Mouse (Mus musculus): ENCODE results near the gene Arrdc2. TPM values are rescaled to one million over a fixed set of nuclear protein-coding genes. Genes with fewer than 3 reads are reported as not detected.

Arrdc2 gene
- total RNA-seq, 2 experiments from 2014 or later: 22.4 to 23.9 TPM

DNA sequence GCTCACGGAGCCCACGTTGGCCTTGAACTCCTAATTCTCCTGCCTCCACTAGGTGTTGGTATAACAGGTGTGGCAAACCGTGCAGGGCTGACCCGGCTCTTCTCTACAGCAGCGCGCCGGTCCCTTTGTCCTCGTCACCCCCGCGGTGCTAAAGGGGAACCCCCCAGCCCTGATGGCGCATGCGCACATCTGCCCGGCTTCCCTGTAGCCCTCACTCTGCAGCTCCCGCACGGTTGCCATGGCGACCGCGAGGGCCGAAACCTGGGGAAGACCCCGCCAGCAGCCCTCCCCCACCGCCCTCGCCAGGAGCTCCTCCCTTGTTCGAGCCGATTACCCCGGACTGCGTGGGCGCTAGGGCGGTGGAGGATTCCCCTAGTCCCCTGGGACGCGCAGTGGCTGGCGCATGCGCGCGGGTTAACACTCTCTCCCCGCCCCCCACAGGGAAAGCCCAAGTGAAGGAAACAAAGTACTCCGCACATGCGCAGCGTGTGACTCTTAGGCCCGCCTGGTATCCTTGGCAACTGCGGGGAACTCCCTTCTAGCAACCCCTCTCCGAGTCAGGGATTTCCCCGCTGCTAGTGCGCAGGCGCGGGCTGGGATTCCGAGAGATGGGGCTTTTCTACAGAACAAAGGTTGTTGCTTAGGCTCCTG, 26.0 kb upstream of the Arrdc2 start:
- intact Hi-C loops (cut with DNase I): no loop called here
- peak; percentile 99 for DNase-seq

DNA sequence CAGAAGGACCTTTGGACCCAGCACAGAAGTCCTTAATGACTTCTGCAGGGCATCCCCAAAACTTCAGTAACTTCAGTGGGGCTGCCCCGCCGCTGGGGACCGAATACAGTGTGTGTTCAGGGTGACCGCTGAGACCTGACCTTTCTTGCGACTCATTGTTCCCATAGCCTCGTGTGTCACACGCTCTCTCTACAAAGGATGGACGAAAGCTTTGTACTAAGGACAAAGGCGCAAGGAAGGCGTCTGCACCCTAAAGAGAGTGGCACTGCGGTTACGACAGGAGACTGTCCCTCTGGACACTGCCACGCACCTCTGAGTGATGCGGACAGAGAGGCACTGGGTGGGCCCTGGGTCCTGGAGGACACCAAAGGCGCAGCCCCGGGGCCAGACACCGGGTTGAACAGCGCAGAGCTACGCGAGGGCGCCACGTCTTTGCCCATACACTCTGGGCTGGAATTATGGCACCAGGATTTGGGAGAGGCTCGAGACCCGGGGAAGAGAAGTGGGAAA, 25.2 kb upstream of the Arrdc2 start:
- intact Hi-C loops (cut with DNase I): no loop called here
- DNase-seq: peak; percentile 37 to 45

DNA sequence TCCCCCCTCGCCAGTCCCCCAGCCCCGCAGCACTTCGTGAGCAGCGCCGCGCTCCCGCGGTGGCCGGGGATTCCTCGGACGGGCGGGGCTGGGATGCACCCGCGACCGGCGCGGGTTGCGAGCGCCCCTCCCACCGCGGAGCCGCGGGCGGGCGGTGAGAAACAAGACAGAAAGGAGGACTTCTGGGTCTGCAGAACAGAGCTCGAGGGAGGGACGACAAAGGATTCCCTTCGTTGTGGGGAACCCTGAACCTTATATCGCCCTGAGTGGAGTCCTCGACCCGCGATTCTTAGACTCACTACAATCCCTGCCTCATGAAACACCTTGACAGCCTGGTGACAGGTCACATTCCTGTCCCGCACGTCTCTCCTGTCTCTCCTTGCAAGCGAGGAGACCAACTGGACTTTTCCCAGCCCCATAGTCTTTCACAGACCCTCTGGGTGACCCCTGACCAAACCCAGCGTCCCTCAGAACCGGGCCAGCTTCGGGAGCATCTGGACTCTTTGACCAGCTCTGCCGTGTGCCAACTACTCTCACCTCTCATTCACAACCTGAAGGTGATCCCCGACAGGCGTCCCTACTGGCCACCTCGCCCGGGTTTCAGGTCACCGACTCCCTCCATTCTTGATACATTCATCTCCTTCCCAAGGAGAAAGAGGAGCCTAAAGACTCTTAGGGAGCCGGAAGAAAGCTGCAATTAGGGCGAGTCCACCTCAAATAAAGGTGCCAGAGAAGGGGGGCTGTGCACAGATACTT, 24.6 kb upstream of the Arrdc2 start:
- intact Hi-C loops (cut with DNase I): no loop called here
- DNase-seq: peak; percentile 42 to 51

DNA sequence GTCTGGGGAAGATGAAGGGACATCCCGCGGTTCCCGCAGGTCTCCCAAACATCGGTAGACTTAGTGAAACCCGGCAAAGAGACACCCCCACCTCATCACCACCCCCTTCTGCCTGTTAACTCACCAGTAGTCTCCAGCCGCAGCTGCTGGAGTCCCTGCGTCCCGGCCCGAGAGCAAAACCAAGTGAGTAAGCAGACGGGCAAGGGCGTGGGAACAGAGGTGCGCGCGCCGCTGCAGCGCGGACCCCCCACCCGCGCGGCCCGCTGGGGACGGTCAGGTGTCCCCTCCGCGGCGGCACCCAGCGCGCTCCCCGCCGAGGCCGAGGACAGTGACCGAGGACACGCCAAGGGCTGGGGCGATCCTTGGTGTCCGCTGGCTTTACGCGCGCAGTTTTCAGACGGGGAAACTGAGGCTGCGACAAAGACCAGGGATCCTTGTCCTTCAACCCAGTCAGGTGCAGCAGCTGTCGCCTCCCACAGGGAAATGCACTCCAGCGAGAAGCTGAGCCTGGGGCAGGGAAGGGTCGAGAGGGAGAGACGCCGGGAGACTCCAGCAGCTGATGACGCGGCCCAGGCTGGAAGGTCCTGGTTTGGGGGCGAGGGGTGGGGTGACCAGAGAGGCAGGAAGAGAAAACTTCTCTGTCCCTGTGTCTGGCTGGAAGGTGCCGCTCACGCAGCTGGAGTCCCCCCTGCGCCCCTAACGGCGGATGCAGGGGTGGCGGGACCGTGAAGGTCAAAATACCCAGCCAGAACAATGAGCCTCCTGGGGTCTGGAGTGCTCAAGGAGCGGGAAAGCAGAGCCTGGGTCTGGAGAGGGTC, 23.5 kb upstream of the Arrdc2 start, which contains the start of gene Kcnn1:
Gene Kcnn1 (minus strand): TSS at position 435 of the 818 bp plus-strand sequence.
- intact Hi-C loops (cut with DNase I): no loop called here
- DNase-seq: peak in 1 of 2 experiments; percentile 39

DNA sequence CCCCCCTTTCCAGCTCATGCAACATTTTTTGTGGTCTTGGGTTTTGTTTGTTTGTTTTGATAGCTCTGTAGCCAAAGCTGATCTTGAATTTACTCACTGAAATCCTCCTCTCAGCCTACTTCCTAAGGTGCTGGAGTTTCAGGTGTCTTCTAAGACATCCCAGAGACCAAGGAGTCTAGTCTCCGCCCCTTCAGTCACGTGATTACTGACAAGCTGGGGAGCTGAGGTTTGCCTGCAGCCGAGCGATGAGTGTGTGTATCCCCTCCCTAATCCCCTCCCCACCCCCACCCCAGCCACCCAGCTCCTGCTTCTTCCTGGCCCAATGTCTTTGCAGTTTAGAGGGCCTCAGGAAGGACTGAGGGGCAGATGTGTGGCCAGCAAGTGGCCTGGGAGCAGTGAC, 18.0 kb upstream of the Arrdc2 start:
- no peak for DNase-seq
- intact Hi-C loops (cut with DNase I): no loop called here

DNA sequence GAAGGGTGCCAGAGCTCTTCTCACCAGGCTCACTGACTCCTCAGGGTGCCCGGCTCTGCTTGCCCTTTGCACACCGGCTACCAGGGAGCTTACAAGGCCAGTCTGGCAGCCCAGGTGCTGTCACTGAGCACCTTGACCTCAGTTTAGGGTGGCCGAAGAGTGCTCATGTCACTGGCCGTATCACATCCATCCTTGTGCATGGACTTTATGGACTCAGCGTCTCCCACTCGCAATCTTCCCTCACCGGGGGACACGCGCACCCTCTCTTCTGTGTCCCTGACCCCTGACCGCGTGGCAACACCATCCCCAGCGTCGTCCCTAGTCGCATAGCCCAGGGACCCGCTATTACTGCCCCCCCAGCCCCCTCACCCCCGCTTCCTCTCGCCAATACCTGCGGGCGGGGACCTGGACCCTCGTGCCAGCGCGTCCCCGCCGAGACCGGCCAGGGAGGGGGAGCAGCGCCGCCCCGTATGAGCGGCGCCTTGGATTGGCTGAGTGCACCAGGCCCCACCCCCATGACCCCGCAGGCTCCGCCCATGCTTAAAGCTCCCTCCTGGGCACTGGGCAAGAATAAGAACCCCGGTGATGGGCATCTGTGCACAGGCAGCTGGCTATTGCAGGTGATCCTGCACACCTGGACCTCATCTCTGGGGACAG, 17.1 kb upstream of the Arrdc2 start:
- intact Hi-C loops (cut with DNase I): no loop called here
- DNase-seq: peak; percentile 71 to 77

DNA sequence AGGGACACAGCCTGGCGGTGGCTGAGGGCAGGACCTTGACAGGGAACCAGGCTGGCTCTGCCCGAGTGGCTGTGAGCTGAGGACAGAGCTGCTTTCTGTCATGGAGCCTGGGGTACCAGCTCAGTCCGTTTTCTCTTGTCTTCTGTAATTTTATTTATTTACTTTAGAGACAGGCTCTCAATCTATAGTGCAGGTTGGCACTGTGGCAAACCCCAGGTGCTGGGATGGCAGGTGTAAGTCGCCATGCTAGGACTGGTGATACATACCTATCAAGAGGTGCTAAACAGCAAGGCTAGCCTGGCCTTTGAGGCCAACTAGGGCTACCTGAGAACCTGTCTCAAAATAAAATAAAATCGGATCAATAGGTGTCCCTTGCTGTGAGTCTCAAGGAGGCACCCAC, 16.5 kb upstream of the Arrdc2 start:
- no peak for DNase-seq

DNA sequence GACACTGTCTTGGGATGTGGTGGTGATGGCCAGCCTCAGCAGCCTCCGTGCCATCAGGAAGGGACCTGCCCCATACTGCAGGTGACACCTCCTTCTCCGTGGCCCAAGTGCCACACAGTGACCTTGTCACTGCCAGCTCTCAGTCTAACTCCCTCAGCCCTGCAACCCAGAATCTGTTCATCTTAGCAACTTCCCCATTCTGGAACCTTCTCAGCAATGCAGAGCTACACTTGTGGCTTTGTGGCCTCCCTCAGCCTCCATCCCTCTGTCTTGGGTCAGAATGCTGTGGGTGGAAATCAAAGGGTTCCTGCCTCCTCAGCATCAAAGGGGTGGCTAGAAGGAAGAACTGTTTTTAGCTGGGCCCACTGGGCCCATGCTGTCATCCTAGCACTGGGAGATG, 14.3 kb upstream of the Arrdc2 start:
- intact Hi-C loops (cut with DNase I): no loop called here
- DNase-seq: no peak

More for the DNA sequence above, 16.5 kb upstream of the Arrdc2 start:
- intact Hi-C loops (cut with DNase I): no loop called here

DNA sequence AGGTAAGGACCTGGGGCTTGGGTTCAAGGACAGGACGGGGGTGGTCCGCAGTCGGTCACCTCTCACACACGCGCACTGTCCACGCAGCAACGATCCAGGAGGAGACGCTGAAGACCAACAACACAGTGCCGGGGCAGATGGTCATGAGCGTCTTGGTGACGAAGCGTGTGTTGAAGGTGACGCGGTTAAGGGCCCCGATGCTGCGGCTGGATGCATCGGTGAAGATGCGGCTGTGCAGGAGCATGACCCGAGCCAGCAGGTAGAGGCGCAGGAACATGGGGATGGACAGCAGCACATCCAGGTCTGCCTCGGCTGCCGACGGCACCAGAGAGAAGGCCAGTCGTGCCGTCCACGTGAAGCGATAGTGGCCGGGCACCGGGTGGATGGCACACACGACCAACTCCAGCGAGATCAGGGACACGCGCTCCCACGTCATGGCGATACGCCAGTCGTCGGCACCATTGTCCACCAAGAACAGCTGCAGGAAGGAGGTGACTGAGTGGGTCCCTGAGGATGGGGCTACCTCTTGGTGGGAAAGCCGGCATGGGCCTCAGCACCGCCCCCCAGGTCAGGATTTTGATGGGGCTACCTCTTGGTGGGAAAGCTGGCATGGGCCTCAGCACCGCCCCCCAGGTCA, 13.2 kb upstream of the Arrdc2 start:
- intact Hi-C loops (cut with DNase I): no loop called here
- DNase-seq: no peak

DNA sequence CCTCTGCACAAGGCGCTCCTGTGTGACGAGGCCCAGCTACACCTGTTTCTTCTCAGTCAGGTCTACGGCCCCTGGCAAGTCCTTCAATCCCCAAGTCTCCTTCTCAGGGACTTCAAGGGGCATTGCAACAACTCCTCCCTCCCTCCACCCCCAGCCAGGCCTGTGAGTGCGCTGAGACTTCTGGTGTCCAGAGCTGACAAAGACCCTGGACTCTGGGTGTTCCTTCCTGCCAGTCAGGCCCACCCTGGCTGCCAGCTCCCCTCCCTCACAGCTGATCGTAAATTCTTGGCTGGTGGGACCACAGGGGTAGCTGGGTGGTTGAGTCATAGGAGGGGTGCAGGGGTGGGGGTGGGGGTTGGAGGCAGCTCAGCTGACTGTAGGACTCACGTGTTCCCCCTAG, 12.3 kb upstream of the Arrdc2 start:
- intact Hi-C loops (cut with DNase I): no loop called here
- DNase-seq: no peak

DNA sequence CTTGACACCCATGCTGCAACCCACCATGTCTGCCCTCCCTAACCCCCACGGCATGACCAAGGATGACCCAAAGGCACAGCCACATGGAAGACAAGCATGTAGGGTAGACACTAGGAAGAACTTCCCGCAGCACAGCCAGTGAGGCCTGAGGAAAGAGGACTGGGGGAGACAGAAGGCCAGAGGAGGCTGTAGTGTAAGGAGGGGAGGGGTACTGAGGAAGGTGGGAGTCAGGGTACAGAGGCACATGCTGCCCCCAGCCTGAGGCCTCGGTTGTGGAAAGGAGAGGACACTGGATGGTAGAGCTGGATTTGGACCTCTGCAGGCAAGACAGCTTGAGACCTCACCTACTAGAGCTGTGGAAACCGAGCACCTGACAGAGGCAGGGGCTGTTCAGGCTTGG, 11.4 kb upstream of the Arrdc2 start:
- intact Hi-C loops (cut with DNase I): no loop called here
- DNase-seq: no peak

DNA sequence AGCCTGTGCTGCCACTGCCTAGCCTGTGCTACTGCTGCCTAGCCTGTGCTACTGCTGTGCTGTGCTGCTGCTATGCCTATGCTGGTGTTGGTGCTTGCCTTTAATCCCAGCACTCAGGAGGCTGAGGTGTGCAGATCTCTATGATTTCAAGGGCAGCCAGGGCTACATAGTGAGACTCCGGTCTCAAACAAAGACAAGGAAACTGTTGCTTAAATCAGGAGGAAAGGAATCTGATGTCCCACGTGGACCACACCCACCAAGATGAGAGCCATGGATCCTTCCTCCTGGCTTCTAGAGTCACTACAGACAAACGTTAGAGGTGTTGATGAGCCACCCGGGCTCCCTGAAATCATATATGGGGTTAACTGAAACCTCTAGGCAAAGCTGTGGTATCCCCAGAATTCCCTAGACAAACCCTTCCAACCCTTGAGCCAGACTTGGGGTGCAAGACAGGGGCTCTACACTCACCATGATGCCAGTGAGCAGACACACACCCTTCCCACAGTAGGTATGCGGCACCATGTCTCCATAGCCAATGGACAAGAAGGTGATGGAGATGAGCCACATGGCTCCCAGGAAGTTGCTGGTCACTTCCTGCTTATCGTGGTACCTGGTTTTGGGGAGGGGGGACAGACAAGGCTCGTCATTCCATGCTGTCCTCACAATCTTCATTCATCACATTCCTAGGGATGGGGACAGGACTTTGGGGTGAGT, 10.8 kb upstream of the Arrdc2 start:
- no peak for DNase-seq
- intact Hi-C loops (cut with DNase I): no loop called here

DNA sequence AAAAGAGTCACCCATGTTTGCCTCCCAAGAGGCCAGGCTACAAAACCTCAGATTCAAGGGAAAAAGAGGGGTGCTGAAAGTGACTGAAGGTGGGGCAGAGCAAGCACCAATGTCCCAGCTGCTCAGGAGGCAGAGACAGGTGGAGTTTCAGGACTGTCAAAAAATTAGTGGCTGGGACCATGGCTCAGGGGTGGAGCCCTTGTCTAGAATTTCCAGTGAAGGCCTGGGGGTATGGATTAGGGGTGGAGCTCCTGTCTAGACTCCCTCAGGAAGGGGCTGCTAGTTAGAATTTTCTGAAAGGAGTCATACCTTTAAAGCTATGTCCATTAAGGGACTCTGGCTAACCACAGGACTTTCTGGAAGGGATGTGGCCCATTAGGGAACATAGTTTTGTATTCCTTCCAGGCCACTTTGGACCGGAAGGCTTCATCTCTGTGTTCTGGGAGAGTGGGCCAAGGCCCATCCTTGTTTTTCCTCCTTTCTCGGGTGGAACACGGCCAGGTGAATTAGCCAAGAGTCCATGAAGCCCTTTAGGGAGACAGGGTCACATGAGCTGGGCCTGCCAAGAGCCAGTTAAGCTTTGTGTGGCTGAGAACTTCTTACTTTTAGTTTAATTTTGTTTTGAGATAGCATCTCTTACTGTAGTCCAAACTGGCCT, 9.9 kb upstream of the Arrdc2 start:
- intact Hi-C loops (cut with DNase I): loop anchor here (5.0 kb wide), 1 partner anchor 37 kb away; no protein-coding TSS in a partner anchor
- DNase-seq: peak; percentile 47 to 48

DNA sequence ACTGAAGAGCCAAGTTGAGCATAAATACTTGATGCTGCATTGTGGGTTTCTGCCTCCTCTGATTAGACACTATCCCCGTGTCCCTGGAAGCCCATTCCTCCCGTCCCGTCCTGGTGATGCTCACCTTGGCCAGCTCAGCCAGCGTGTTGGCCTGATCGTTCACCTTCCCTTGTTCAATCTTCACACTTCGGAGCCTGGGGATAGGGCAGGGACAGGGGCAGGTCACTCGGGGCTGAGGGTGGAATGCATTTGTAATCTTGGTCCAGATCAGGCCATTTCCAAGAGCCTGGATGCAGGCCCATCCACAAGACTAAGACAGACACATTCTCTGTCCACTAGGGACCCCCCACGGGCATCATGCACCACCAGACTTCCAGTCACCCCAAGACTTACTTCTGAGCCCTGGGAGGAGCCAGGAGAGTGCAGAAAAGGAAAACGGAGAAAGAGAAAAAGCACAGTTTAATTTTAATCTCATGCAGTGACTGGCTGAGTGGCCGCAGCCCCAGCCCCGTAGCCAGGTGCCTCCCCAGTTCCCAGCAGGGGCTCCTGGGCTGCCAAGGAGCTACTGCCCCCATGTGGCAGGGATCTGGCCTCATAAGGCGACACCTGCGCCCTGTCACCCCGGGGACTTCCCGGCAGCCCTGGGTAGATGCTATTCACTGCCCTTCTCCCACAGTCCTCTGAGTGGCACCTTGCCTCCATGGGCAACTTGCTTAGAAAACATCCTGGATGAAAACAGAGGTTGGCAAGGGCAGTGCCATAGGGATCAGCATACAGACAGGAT, 7.0 kb upstream of the Arrdc2 start:
- intact Hi-C loops (cut with DNase I): loop anchor here (5.0 kb wide), 1 partner anchor 34 kb away; no protein-coding TSS in a partner anchor
- no peak for DNase-seq

DNA sequence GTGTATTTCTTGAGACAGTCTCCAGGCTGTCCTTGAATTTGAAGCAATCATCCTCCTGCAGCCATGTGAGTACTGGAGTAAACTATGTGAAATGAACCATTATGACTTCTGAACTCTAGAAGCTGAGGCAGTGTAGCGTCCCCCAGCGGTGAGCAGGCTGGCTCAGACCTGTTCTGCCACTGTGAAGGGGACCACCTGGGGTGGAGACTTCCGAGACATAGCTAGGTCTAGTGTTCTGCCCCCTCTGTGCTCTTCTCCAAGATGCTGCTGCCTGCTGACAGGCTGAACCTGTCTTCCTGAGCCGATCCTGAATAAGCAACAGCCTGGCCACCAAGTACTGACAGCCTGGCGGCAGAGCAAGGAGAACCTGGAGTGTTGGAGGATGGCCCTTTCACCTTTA, 5.6 kb upstream of the Arrdc2 start:
- DNase-seq: no peak
- intact Hi-C loops (cut with DNase I): loop anchor here (5.0 kb wide), 1 partner anchor 33 kb away; no protein-coding TSS in a partner anchor

DNA sequence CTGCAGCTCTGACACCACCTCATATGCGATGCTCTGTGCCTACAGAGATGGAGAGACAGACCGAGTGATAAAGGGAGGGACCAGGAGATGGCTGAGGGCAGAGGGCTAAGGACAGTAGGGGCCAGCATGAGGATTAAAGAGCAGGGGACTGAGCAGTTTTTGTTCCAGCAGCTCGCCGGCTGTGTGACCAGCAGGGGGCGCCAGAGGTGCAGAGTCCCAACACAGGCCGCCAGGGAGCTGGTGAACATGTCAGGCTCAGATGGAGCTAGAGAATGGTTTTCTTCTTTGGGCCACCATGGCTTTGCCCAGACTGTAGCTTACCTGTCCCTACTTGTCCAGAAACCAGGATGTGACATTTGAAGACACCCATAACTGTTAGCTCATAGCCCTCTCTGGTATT, 5.0 kb upstream of the Arrdc2 start:
- intact Hi-C loops (cut with DNase I): loop anchor here (1.0 kb wide), 2 partner anchors 25 to 124 kb away; no protein-coding TSS in a partner anchor
- peak; percentile 92 to 96 for DNase-seq

DNA sequence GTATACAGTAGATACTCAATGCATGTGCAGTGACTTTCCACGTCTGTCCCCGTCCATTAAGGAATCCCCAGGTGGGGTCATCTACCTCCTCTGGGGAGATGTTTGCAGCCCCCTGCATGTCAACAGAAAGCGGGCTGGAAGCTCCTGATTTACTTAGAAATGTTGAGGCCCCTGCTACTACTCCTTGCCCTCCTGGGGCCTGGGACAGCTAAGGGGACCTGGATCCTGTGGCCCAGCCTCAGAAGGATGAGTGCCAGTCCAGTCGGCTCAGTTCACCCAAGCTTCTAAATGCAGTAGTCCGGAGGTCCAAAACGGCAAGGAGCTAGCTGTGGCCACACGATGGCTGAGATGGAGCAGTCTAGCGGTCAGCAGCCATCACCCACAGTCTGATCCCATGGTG, 4.4 kb upstream of the Arrdc2 start:
- no peak for DNase-seq
- intact Hi-C loops (cut with DNase I): loop anchor here (1.0 kb wide), 2 partner anchors 25 to 124 kb away; no protein-coding TSS in a partner anchor
